Mouse (Mus musculus): Measurements from ENCODE around the gene Fbxo11. TPM values are rescaled to one million over a fixed set of nuclear protein-coding genes. Genes with fewer than 3 reads are reported as not detected.

The Fbxo11 gene
- polyA plus RNA-seq, 1 experiment from 2014 or later = 53.9 TPM

GRCm38 (mm10) chr17:88004892-88005291, 60.2 kb downstream of the Fbxo11 start:
- no peak overlapping the region for H3K27ac ChIP-seq (replicated peaks; ENCODE audit: low read depth, low read length)
- no peaks in the 10 kb centered on the region for H3K9me3 ChIP-seq (ENCODE audit: control insufficient read depth, low read length)
- no peak for DNase-seq
- peaks cover 77% of the 10 kb centered on the region for H3K36me3 ChIP-seq (ENCODE audit: control insufficient read depth, insufficient read depth, low read length)
- H3K4me2 ChIP-seq (ENCODE audit: low read length) = no peak overlapping the region
- no peak for ATAC-seq (ENCODE audit: low FRiP score, low TSS enrichment)
- no peak overlapping the region for H3K4me3 ChIP-seq (replicated peaks; ENCODE audit: low read depth, low read length)
- H3K4me1 ChIP-seq (ENCODE audit: control insufficient read depth, insufficient read depth, low read length) = no peaks in the 10 kb centered on the region
- no peak overlapping the region for H3K9ac ChIP-seq (replicated peaks; ENCODE audit: low read length)
- H3K27me3 ChIP-seq (ENCODE audit: control insufficient read depth, insufficient read depth, low read length) = no peaks in the 10 kb centered on the region
- WGBS = 95% methylated on average over 1 of the region's 1 CpGs

- 92% methylated on average over 4 of the region's 4 CpGs for WGBS
- no peak overlapping the region for H3K4me2 ChIP-seq (ENCODE audit: low read length)
- no peak overlapping the region for H3K9ac ChIP-seq (replicated peaks; ENCODE audit: low read length)
- H3K4me1 ChIP-seq (ENCODE audit: control insufficient read depth, insufficient read depth, low read length) = no peaks in the 10 kb centered on the region
- no peaks in the 10 kb centered on the region for H3K27me3 ChIP-seq (ENCODE audit: control insufficient read depth, insufficient read depth, low read length)
- DNase-seq (no peak), ATAC-seq (ENCODE audit: low FRiP score, low TSS enrichment) (no peak)
- no peaks in the 10 kb centered on the region for H3K9me3 ChIP-seq (ENCODE audit: control insufficient read depth, low read length)
- no peak overlapping the region for H3K4me3 ChIP-seq (replicated peaks; ENCODE audit: low read depth, low read length)
- H3K27ac ChIP-seq (replicated peaks; ENCODE audit: low read depth, low read length) = no peak overlapping the region
- peaks cover 90% of the 10 kb centered on the region for H3K36me3 ChIP-seq (ENCODE audit: control insufficient read depth, insufficient read depth, low read length)
Observed at GRCm38 (mm10) chr17:87997808-87998207, 67.3 kb downstream of the Fbxo11 start.

- Histone ChIP-seq H3K27me3 (ENCODE audit: control insufficient read depth, insufficient read depth, low read length) (no peaks in the 10 kb centered on the region), H3K4me3 (replicated peaks; ENCODE audit: low read depth, low read length) (no peak overlapping the region), H3K36me3 (ENCODE audit: control insufficient read depth, insufficient read depth, low read length) (peaks cover 95% of the 10 kb centered on the region), H3K4me1 (ENCODE audit: control insufficient read depth, insufficient read depth, low read length) (no peaks in the 10 kb centered on the region), H3K9me3 (ENCODE audit: control insufficient read depth, low read length) (no peaks in the 10 kb centered on the region), H3K4me2 (ENCODE audit: low read length) (no peak overlapping the region), H3K9ac (replicated peaks; ENCODE audit: low read length) (no peak overlapping the region), H3K27ac (replicated peaks; ENCODE audit: low read depth, low read length) (no peak overlapping the region)
- WGBS = 90% methylated on average over 1 of the region's 1 CpGs
- no peak for ATAC-seq (ENCODE audit: low FRiP score, low TSS enrichment)
- no peak for DNase-seq
Observed at GRCm38 (mm10) chr17:87993338-87993737, 71.8 kb downstream of the Fbxo11 start.

GRCm38 (mm10) chr17:87992154-87992553, 72.9 kb downstream of the Fbxo11 start:
- Histone ChIP-seq H3K9me3 (ENCODE audit: control insufficient read depth, low read length) (no peaks in the 10 kb centered on the region), H3K4me2 (ENCODE audit: low read length) (no peak overlapping the region), H3K4me1 (ENCODE audit: control insufficient read depth, insufficient read depth, low read length) (no peaks in the 10 kb centered on the region), H3K9ac (replicated peaks; ENCODE audit: low read length) (no peak overlapping the region), H3K27ac (replicated peaks; ENCODE audit: low read depth, low read length) (no peak overlapping the region), H3K4me3 (replicated peaks; ENCODE audit: low read depth, low read length) (no peak overlapping the region), H3K36me3 (ENCODE audit: control insufficient read depth, insufficient read depth, low read length) (peaks cover 96% of the 10 kb centered on the region), H3K27me3 (ENCODE audit: control insufficient read depth, insufficient read depth, low read length) (no peaks in the 10 kb centered on the region)
- ATAC-seq (ENCODE audit: low FRiP score, low TSS enrichment) = no peak
- no peak for DNase-seq
- WGBS = 84% methylated on average over 3 of the region's 3 CpGs

- no peak overlapping the region for H3K4me3 ChIP-seq (replicated peaks; ENCODE audit: low read depth, low read length)
- H3K4me1 ChIP-seq (ENCODE audit: control insufficient read depth, insufficient read depth, low read length) = no peaks in the 10 kb centered on the region
- 60% methylated on average over 6 of the region's 6 CpGs for WGBS
- H3K9me3 ChIP-seq (ENCODE audit: control insufficient read depth, low read length) = no peaks in the 10 kb centered on the region
- H3K4me2 ChIP-seq (ENCODE audit: low read length) = no peak overlapping the region
- no peak overlapping the region for H3K27ac ChIP-seq (replicated peaks; ENCODE audit: low read depth, low read length)
- no peaks in the 10 kb centered on the region for H3K27me3 ChIP-seq (ENCODE audit: control insufficient read depth, insufficient read depth, low read length)
- DNase-seq = no peak
- ATAC-seq (ENCODE audit: low FRiP score, low TSS enrichment) = no peak
- H3K9ac ChIP-seq (replicated peaks; ENCODE audit: low read length) = no peak overlapping the region
- peaks cover 96% of the 10 kb centered on the region for H3K36me3 ChIP-seq (ENCODE audit: control insufficient read depth, insufficient read depth, low read length)
Observed at GRCm38 (mm10) chr17:87987507-87987906, 77.6 kb downstream of the Fbxo11 start.

GRCm38 (mm10) chr17:87985916-87986315, 79.2 kb downstream of the Fbxo11 start:
- no peak overlapping the region for H3K27ac ChIP-seq (replicated peaks; ENCODE audit: low read depth, low read length)
- H3K9ac ChIP-seq (replicated peaks; ENCODE audit: low read length) = no peak overlapping the region
- no peaks in the 10 kb centered on the region for H3K4me1 ChIP-seq (ENCODE audit: control insufficient read depth, insufficient read depth, low read length)
- ATAC-seq (ENCODE audit: low FRiP score, low TSS enrichment) (no peak), DNase-seq (no peak)
- H3K27me3 ChIP-seq (ENCODE audit: control insufficient read depth, insufficient read depth, low read length) = no peaks in the 10 kb centered on the region
- H3K9me3 ChIP-seq (ENCODE audit: control insufficient read depth, low read length) = no peaks in the 10 kb centered on the region
- WGBS = 82% methylated on average over 8 of the region's 8 CpGs
- H3K36me3 ChIP-seq (ENCODE audit: control insufficient read depth, insufficient read depth, low read length) = peaks cover 93% of the 10 kb centered on the region
- no peak overlapping the region for H3K4me2 ChIP-seq (ENCODE audit: low read length)
- H3K4me3 ChIP-seq (replicated peaks; ENCODE audit: low read depth, low read length) = no peak overlapping the region

- no peak overlapping the region for H3K4me2 ChIP-seq (ENCODE audit: low read length)
- WGBS = 95% methylated on average over 20 of the region's 20 CpGs
- no peak overlapping the region for H3K27ac ChIP-seq (replicated peaks; ENCODE audit: low read depth, low read length)
- H3K4me1 ChIP-seq (ENCODE audit: control insufficient read depth, insufficient read depth, low read length) = no peaks in the 10 kb centered on the region
- H3K4me3 ChIP-seq (replicated peaks; ENCODE audit: low read depth, low read length) = no peak overlapping the region
- H3K27me3 ChIP-seq (ENCODE audit: control insufficient read depth, insufficient read depth, low read length) = no peaks in the 10 kb centered on the region
- no peak overlapping the region for H3K9ac ChIP-seq (replicated peaks; ENCODE audit: low read length)
- H3K9me3 ChIP-seq (ENCODE audit: control insufficient read depth, low read length) = no peaks in the 10 kb centered on the region
- ATAC-seq (ENCODE audit: low FRiP score, low TSS enrichment) = no peak
- peaks cover 88% of the 10 kb centered on the region for H3K36me3 ChIP-seq (ENCODE audit: control insufficient read depth, insufficient read depth, low read length)
- no peak for DNase-seq
Observed at GRCm38 (mm10) chr17:87984440-87985214, 80.5 kb downstream of the Fbxo11 start.

- no peak for DNase-seq
- no peak for ATAC-seq (ENCODE audit: low FRiP score, low TSS enrichment)
- no peak overlapping the region for H3K27ac ChIP-seq (replicated peaks; ENCODE audit: low read depth, low read length)
- H3K4me3 ChIP-seq (replicated peaks; ENCODE audit: low read depth, low read length) = no peak overlapping the region
- H3K4me2 ChIP-seq (ENCODE audit: low read length) = no peak overlapping the region
- no peak overlapping the region for H3K9ac ChIP-seq (replicated peaks; ENCODE audit: low read length)
- no peaks in the 10 kb centered on the region for H3K4me1 ChIP-seq (ENCODE audit: control insufficient read depth, insufficient read depth, low read length)
- WGBS = 73% methylated on average over 4 of the region's 4 CpGs
- no peaks in the 10 kb centered on the region for H3K27me3 ChIP-seq (ENCODE audit: control insufficient read depth, insufficient read depth, low read length)
- H3K9me3 ChIP-seq (ENCODE audit: control insufficient read depth, low read length) = no peaks in the 10 kb centered on the region
- peaks cover 78% of the 10 kb centered on the region for H3K36me3 ChIP-seq (ENCODE audit: control insufficient read depth, insufficient read depth, low read length)
Observed at GRCm38 (mm10) chr17:87983313-87983712, 81.8 kb downstream of the Fbxo11 start.

GRCm38 (mm10) chr17:87982112-87982511, 83.0 kb downstream of the Fbxo11 start:
- H3K4me1 ChIP-seq (ENCODE audit: control insufficient read depth, insufficient read depth, low read length) = no peaks in the 10 kb centered on the region
- no peaks in the 10 kb centered on the region for H3K27me3 ChIP-seq (ENCODE audit: control insufficient read depth, insufficient read depth, low read length)
- WGBS = 94% methylated on average over 3 of the region's 3 CpGs
- H3K4me3 ChIP-seq (replicated peaks; ENCODE audit: low read depth, low read length) = no peak overlapping the region
- no peak overlapping the region for H3K27ac ChIP-seq (replicated peaks; ENCODE audit: low read depth, low read length)
- no peaks in the 10 kb centered on the region for H3K9me3 ChIP-seq (ENCODE audit: control insufficient read depth, low read length)
- DNase-seq = peak; percentile 24
- no peak overlapping the region for H3K9ac ChIP-seq (replicated peaks; ENCODE audit: low read length)
- H3K4me2 ChIP-seq (ENCODE audit: low read length) = no peak overlapping the region
- H3K36me3 ChIP-seq (ENCODE audit: control insufficient read depth, insufficient read depth, low read length) = peaks cover 70% of the 10 kb centered on the region
- no peak for ATAC-seq (ENCODE audit: low FRiP score, low TSS enrichment)
